8 mouse cellular contexts compared by ENCODE assay signal in genomic region chr2:131186343-131186742, GRCm38 (mm10). TPM values are rescaled to one million over a fixed set of nuclear protein-coding genes. Genes with fewer than 3 reads are reported as not detected.
A peak's percentile ranks its signal among the peaks of the same experiment; 100 is the strongest.
DNase-seq lines count a peak whose midpoint lies in the region; ATAC-seq and TF ChIP-seq lines count a peak whose summit lies in the region.

No protein-coding gene starts in this region.

- TF ChIP-seq EP300 in ES-Bruce4 (IDR thresholded peaks at IDR 0.05; ENCODE audit: insufficient read depth, low read depth, low read length): no peak

- H3K4me1 ChIP-seq in heart, embryonic 10.5 days: peaks cover 38% of the 10 kb centered on the region
- peaks cover 3% of the 10 kb centered on the region for H3K4me1 ChIP-seq in ES-Bruce4 (ENCODE audit: control insufficient read depth, insufficient read depth, low read length)
- 0 out of 2 replicates have a peak, but pooled peaks cover 15% of the 10 kb centered on the region for H3K4me1 ChIP-seq in forebrain, postnatal 0 days (ENCODE audit: insufficient read depth)
- peaks cover 55% of the 10 kb centered on the region for H3K4me1 ChIP-seq in liver, embryonic 15.5 days (replicated peaks)

- H3K4me2 ChIP-seq in forebrain, postnatal 0 days (ENCODE audit: low read depth): peak overlapping the region; percentile 81
- peak overlapping the region; percentile 96 for H3K4me2 ChIP-seq in liver, embryonic 15.5 days

- no peak; the same call in 1 of the 2 replicates for ATAC-seq in forebrain, postnatal 0 days
- peak; percentile 40 for ATAC-seq in liver, embryonic 15.5 days (ENCODE audit: insufficient read depth)

- WGBS in heart, embryonic 10.5 days: 1% methylated on average over 14 of the region's 14 CpGs
- WGBS in forebrain, postnatal 0 days: 2% methylated on average over 14 of the region's 14 CpGs
- WGBS in liver, embryonic 15.5 days (ENCODE audit: insufficient replicate concordance): 3% methylated on average over 14 of the region's 14 CpGs

- H3K27me3 ChIP-seq in heart, embryonic 10.5 days (ENCODE audit: insufficient read depth, poor library complexity, severe bottlenecking): 0 out of 2 replicates have a peak, but pooled peaks cover 4% of the 10 kb centered on the region
- no peaks in the 10 kb centered on the region for H3K27me3 ChIP-seq in ES-Bruce4 (ENCODE audit: control insufficient read depth, insufficient read depth, low read length, poor library complexity, severe bottlenecking)
- H3K27me3 ChIP-seq in forebrain, postnatal 0 days (ENCODE audit: insufficient read depth, low read length): no peaks in the 10 kb centered on the region
- no peaks in the 10 kb centered on the region for H3K27me3 ChIP-seq in liver, embryonic 15.5 days

- peak; percentile 89 for DNase-seq in heart, embryonic 10.5 days (ENCODE audit: low spot score)
- DNase-seq in heart, postnatal 25 days (ENCODE audit: low spot score): no peak
- no peak for DNase-seq in forebrain, postnatal 0 days
- DNase-seq in yolk sac, embryonic 10.5 days (ENCODE audit: low spot score): no peak
- DNase-seq in retina, postnatal 1 day: no peak
- DNase-seq in left cerebral cortex, postnatal 25 days (ENCODE audit: low spot score in 2 of 2): no peak

- 0 out of 2 replicates have a peak overlapping the region, but pooled peaks have one; percentile 76 for H3K9ac ChIP-seq in ES-Bruce4 (ENCODE audit: low read depth, poor library complexity, severe bottlenecking)
- H3K9ac ChIP-seq in forebrain, postnatal 0 days: peak overlapping the region; percentile 78
- peak overlapping the region; percentile 95 for H3K9ac ChIP-seq in liver, embryonic 15.5 days

- no peak for TF ChIP-seq CTCF in ES-Bruce4 (IDR thresholded peaks at IDR 0.05; ENCODE audit: low read depth, low read length)
- TF ChIP-seq CTCF in forebrain, postnatal 0 days (IDR thresholded peaks at IDR 0.05; ENCODE audit: low read depth): no peak

- no peaks in the 10 kb centered on the region for H3K9me3 ChIP-seq in heart, embryonic 10.5 days
- H3K9me3 ChIP-seq in ES-Bruce4 (replicated peaks; ENCODE audit: control insufficient read depth, insufficient read depth, low read length, poor library complexity, severe bottlenecking): no peaks in the 10 kb centered on the region
- no peaks in the 10 kb centered on the region for H3K9me3 ChIP-seq in forebrain, postnatal 0 days (ENCODE audit: low read length)
- H3K9me3 ChIP-seq in liver, embryonic 15.5 days (replicated peaks): no peaks in the 10 kb centered on the region

- peak overlapping the region; percentile 89 for H3K27ac ChIP-seq in heart, embryonic 10.5 days
- no peak overlapping the region for H3K27ac ChIP-seq in ES-Bruce4 (ENCODE audit: insufficient read depth, low read length)
- H3K27ac ChIP-seq in forebrain, postnatal 0 days (ENCODE audit: low read depth, low read length): 0 out of 2 replicates have a peak overlapping the region, but pooled peaks have one; percentile 23
- peak overlapping the region; percentile 97 for H3K27ac ChIP-seq in liver, embryonic 15.5 days (replicated peaks)

- intact Hi-C loops in heart, postnatal 25 days (cut with DNase I): loop anchor here (10.0 kb wide), 1 partner anchor 328 kb away; no protein-coding TSS in a partner anchor
- intact Hi-C loops in left cerebral cortex, postnatal 25 days (cut with DNase I): loop anchor here (1.0 kb wide), 1 partner anchor 24 kb away; no protein-coding TSS in a partner anchor

- H3K4me3 ChIP-seq in heart, embryonic 10.5 days: peak overlapping the region; percentile 72
- H3K4me3 ChIP-seq in ES-Bruce4 (ENCODE audit: low read depth, low read length): peak overlapping the region; percentile 36
- peak overlapping the region; percentile 58 for H3K4me3 ChIP-seq in forebrain, postnatal 0 days (ENCODE audit: low read depth, low read length)
- peak overlapping the region; percentile 90 for H3K4me3 ChIP-seq in liver, embryonic 15.5 days (replicated peaks)

- TF ChIP-seq POLR2A in ES-Bruce4 (IDR thresholded peaks at IDR 0.05; ENCODE audit: insufficient read depth, low read length): no peak

- H3K36me3 ChIP-seq in heart, embryonic 10.5 days: peaks cover 10% of the 10 kb centered on the region
- H3K36me3 ChIP-seq in ES-Bruce4 (ENCODE audit: control insufficient read depth, insufficient read depth, low read length, poor library complexity, severe bottlenecking): no peaks in the 10 kb centered on the region
- H3K36me3 ChIP-seq in forebrain, postnatal 0 days (ENCODE audit: insufficient read depth): no peaks in the 10 kb centered on the region
- H3K36me3 ChIP-seq in liver, embryonic 15.5 days (replicated peaks): peaks cover 36% of the 10 kb centered on the region

RNA-seq across cellular contexts. Expression of gene Cdc25b, which starts 0.4 kb away (rescaled TPM):
- 27.8 and 35.9 TPM in 2 replicates for polyA plus RNA-seq in heart, embryonic 10.5 days (2016; fragmentation: Nextera tagmentation; extraction: Ambion mirVana)
- total RNA-seq in heart, postnatal 25 days (2021): 1 to 10 TPM; 6.1 to 8.1 TPM
- polyA plus RNA-seq in ES-Bruce4 (2011; ENCODE audit: insufficient read depth, insufficient read length, low read depth, missing spikeins): 26.1 and 28.8 TPM in 2 replicates
- total RNA-seq in forebrain, postnatal 0 days (2014; rRNA removed): 10.6 and 11.7 TPM in 2 replicates
- 12.4 and 15.2 TPM in 2 replicates for polyA plus RNA-seq in forebrain, postnatal 0 days (2015; fragmentation: Nextera tagmentation; extraction: Ambion mirVana)
- polyA plus RNA-seq in liver, embryonic 15.5 days (2015; fragmentation: Nextera tagmentation; extraction: Ambion mirVana): 236 and 279 TPM in 2 replicates
- 10 to 100 TPM; 13.3 to 16.2 TPM for total RNA-seq in left cerebral cortex, postnatal 25 days (2021)

RNA-seq across cellular contexts. Expression of gene Spef1, which starts 0.7 kb away (rescaled TPM):
- polyA plus RNA-seq in heart, embryonic 10.5 days (2016; fragmentation: Nextera tagmentation; extraction: Ambion mirVana): 0.75 and 1.5 TPM in 2 replicates
- 1 to 10 TPM; 7.1 to 8.7 TPM for total RNA-seq in heart, postnatal 25 days (2021)
- 1.2 and 2.0 TPM in 2 replicates for polyA plus RNA-seq in ES-Bruce4 (2011; ENCODE audit: insufficient read depth, insufficient read length, low read depth, missing spikeins)
- total RNA-seq in forebrain, postnatal 0 days (2014; rRNA removed): 19.6 and 26.2 TPM in 2 replicates
- polyA plus RNA-seq in forebrain, postnatal 0 days (2015; fragmentation: Nextera tagmentation; extraction: Ambion mirVana): 7.7 and 9.7 TPM in 2 replicates
- polyA plus RNA-seq in liver, embryonic 15.5 days (2015; fragmentation: Nextera tagmentation; extraction: Ambion mirVana): 1.6 and 1.8 TPM in 2 replicates
- total RNA-seq in left cerebral cortex, postnatal 25 days (2021): 10 to 100 TPM in 1 of 2 experiments, 1 to 10 TPM in 1; 9.9 to 12.8 TPM

RNA-seq across cellular contexts. Expression of gene Cenpb, which starts 6.5 kb away (rescaled TPM):
- polyA plus RNA-seq in heart, embryonic 10.5 days (2016; fragmentation: Nextera tagmentation; extraction: Ambion mirVana): 4.9 and 5.1 TPM in 2 replicates
- total RNA-seq in heart, postnatal 25 days (2021): 10 to 100 TPM; 76.6 to 80.9 TPM
- polyA plus RNA-seq in ES-Bruce4 (2011; ENCODE audit: insufficient read depth, insufficient read length, low read depth, missing spikeins): 12.2 and 12.3 TPM in 2 replicates
- 113 and 120 TPM in 2 replicates for total RNA-seq in forebrain, postnatal 0 days (2014; rRNA removed)
- polyA plus RNA-seq in forebrain, postnatal 0 days (2015; fragmentation: Nextera tagmentation; extraction: Ambion mirVana): 13.0 and 17.9 TPM in 2 replicates
- polyA plus RNA-seq in liver, embryonic 15.5 days (2015; fragmentation: Nextera tagmentation; extraction: Ambion mirVana): 4.1 and 5.4 TPM in 2 replicates
- total RNA-seq in left cerebral cortex, postnatal 25 days (2021): 10 to 100 TPM; 77.3 to 78.8 TPM

RNA-seq across cellular contexts. Expression of gene Ap5s1, which starts 20.5 kb away (rescaled TPM):
- 23.6 and 33.3 TPM in 2 replicates for polyA plus RNA-seq in heart, embryonic 10.5 days (2016; fragmentation: Nextera tagmentation; extraction: Ambion mirVana)
- total RNA-seq in heart, postnatal 25 days (2021): 10 to 100 TPM; 34.4 to 42.7 TPM
- 6.5 and 8.5 TPM in 2 replicates for polyA plus RNA-seq in ES-Bruce4 (2011; ENCODE audit: insufficient read depth, insufficient read length, low read depth, missing spikeins)
- total RNA-seq in forebrain, postnatal 0 days (2014; rRNA removed): 37.4 and 40.7 TPM in 2 replicates
- polyA plus RNA-seq in forebrain, postnatal 0 days (2015; fragmentation: Nextera tagmentation; extraction: Ambion mirVana): 36.1 and 36.8 TPM in 2 replicates
- 16.6 and 18.3 TPM in 2 replicates for polyA plus RNA-seq in liver, embryonic 15.5 days (2015; fragmentation: Nextera tagmentation; extraction: Ambion mirVana)
- total RNA-seq in left cerebral cortex, postnatal 25 days (2021): 10 to 100 TPM; 25.1 to 25.4 TPM

RNA-seq across cellular contexts. Expression of gene 1700037H04Rik, which starts 26.5 kb away (rescaled TPM):
- polyA plus RNA-seq in heart, embryonic 10.5 days (2016; fragmentation: Nextera tagmentation; extraction: Ambion mirVana): 82.6 and 86.0 TPM in 2 replicates
- total RNA-seq in heart, postnatal 25 days (2021): 10 to 100 TPM; 11.5 to 12.2 TPM
- polyA plus RNA-seq in ES-Bruce4 (2011; ENCODE audit: insufficient read depth, insufficient read length, low read depth, missing spikeins): 74.5 and 79.8 TPM in 2 replicates
- 47.2 and 95.0 TPM in 2 replicates for total RNA-seq in forebrain, postnatal 0 days (2014; rRNA removed)
- 94.0 and 96.2 TPM in 2 replicates for polyA plus RNA-seq in forebrain, postnatal 0 days (2015; fragmentation: Nextera tagmentation; extraction: Ambion mirVana)
- polyA plus RNA-seq in liver, embryonic 15.5 days (2015; fragmentation: Nextera tagmentation; extraction: Ambion mirVana): 135 and 147 TPM in 2 replicates
- total RNA-seq in left cerebral cortex, postnatal 25 days (2021): 10 to 100 TPM; 71.7 to 75.8 TPM

Comparison
In these comparisons a context has a peak if more than half of its experiments do, and no peak if none do; other contexts are left out.
1. H3K4me3 ChIP-seq: peak in every context shown above with its lines; median percentile 90 in liver, embryonic 15.5 days; 72 in heart, embryonic 10.5 days; 58 in forebrain, postnatal 0 days; 36 in ES-Bruce4.